Mouse (Mus musculus) bone marrow macrophage, adult 2 months (primary cell): ENCODE measurements around the gene Oas2.

Experiments
- CTCF ChIP-seq: IDR thresholded peaks from 2 replicates; pipeline ENCODE4 v1.5.1; 2012; ENCODE audit warnings: low read depth, mild to moderate bottlenecking, low read length, moderate library complexity
- POLR2A ChIP-seq: IDR thresholded peaks from 2 replicates; pipeline ENCODE4 v1.6.1; 2012; ENCODE audit warnings: mild to moderate bottlenecking, low read depth, low read length, borderline replicate concordance

GRCm38 (mm10) chr5:120698181-120698580 lies 51.5 kb downstream of the Oas2 start:
- TF ChIP-seq CTCF (no peak), POLR2A (no peak)
